Mouse (Mus musculus) olfactory bulb, adult 2 months (tissue): ENCODE measurements at regions not wholly inside any gene's neighbourhood (a gene's known extent, or its start where the extent isn't known, plus 50 kb on each side); places are given as distances from the start of the nearest gene placed in this dataset.

Experiments
- CTCF ChIP-seq: fragments of 200-500 bp; IDR thresholded peaks from 2 replicates; pipeline ENCODE4 v1.5.1; 2012; ENCODE audit warnings: low read depth, mild to moderate bottlenecking, low read length, moderate library complexity; ENCODE audit not compliant: insufficient read depth
- POLR2A ChIP-seq: fragments of 200-500 bp; IDR thresholded peaks from 2 replicates; pipeline ENCODE4 v1.6.1; 2012; ENCODE audit warnings: mild to moderate bottlenecking, low read depth, low read length, moderate library complexity; ENCODE audit not compliant: insufficient read depth

GRCm38 (mm10) chr7:37149711-37150110 is 451.8 kb downstream of the Tshz3 start:
- no peak for TF ChIP-seq POLR2A
- no peak for TF ChIP-seq CTCF
